Mouse (Mus musculus): ENCODE measurements around the gene Commd1.

- TF ChIP-seq CTCF (IDR thresholded peaks at IDR 0.05; ENCODE audit: insufficient read depth, low read depth, low read length) (no peak), POLR2A (IDR thresholded peaks at IDR 0.05; ENCODE audit: insufficient read depth, low read depth, low read length) (no peak)
Measured at GRCm38 (mm10) chr11:22985510-22985909, 3.3 kb upstream of the Commd1 start.

All from olfactory bulb, adult 2 months (tissue).